ENCODE assay signal across 15 mouse cellular contexts in the genomic region with DNA sequence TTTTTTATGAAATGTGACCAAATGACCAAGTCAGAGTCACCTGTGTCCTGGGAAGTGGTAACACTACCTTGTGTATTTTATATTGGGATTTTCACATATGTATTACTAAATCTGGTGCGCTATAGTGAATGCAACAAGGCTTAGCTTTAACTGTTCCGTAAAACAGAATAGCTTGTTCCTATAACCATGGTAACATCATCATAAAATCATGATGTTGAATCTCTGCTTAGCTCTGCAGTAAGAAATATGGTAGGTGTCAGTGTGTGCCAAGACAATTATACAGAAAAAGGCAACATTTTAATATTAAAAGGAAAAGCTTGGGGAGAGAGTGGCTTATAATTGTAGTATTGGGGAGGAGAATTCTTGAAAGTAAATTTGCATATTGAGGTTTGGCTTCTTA.
"Had no signal": no experiment of that assay in that cellular context is flagged by ENCODE, and none has a peak within 500 bp of the region (broad histone marks: within the 10 kb centered on the region; RNA-seq: fewer than 3 reads in every experiment).

No protein-coding gene starts in this region.

- H3K9me3 ChIP-seq: megakaryocyte, embryonic 14.5 days; midbrain, embryonic 13.5 days; midbrain, embryonic 15.5 days; neural tube, embryonic 12.5 days; stomach, embryonic 15.5 days had no signal

- H3K36me3 ChIP-seq: stomach, embryonic 15.5 days had no signal

- H3K4me1 ChIP-seq: midbrain, embryonic 13.5 days; midbrain, embryonic 15.5 days; neural tube, embryonic 12.5 days; stomach, embryonic 15.5 days had no signal

- DNase-seq: lung, adult 18-20 months; lung, embryonic 14.5 days; lung, postnatal 14 days; lung, postnatal 36 days; right cerebral cortex, postnatal 14 days; thymus, adult 2 months; thymus, postnatal 25 days; thymus, postnatal 4 days had no signal

- H3K4me3 ChIP-seq: megakaryocyte, embryonic 14.5 days; midbrain, embryonic 13.5 days; midbrain, embryonic 15.5 days; neural tube, embryonic 12.5 days; stomach, embryonic 15.5 days had no signal

- H3K27me3 ChIP-seq: megakaryocyte, embryonic 14.5 days; midbrain, embryonic 13.5 days; midbrain, embryonic 15.5 days; neural tube, embryonic 12.5 days; stomach, embryonic 15.5 days had no signal

- H3K9ac ChIP-seq: lung, embryonic 14.5 days; midbrain, embryonic 13.5 days; midbrain, embryonic 15.5 days; neural tube, embryonic 12.5 days; stomach, embryonic 15.5 days had no signal

- ATAC-seq: midbrain, embryonic 13.5 days; midbrain, embryonic 15.5 days had no signal

- H3K27ac ChIP-seq: macrophage; midbrain, embryonic 13.5 days; midbrain, embryonic 15.5 days; neural tube, embryonic 12.5 days; stomach, embryonic 15.5 days had no signal

- H3K4me2 ChIP-seq: lung, embryonic 14.5 days; midbrain, embryonic 11.5 days; midbrain, embryonic 13.5 days; midbrain, embryonic 15.5 days; neural tube, embryonic 12.5 days; stomach, embryonic 15.5 days had no signal
